Mouse (Mus musculus): ENCODE data around the gene Nat8f5.

GRCm38 (mm10) chr6:85831796-85832321 is 11.1 kb upstream of the Nat8f5 start, which contains the start of gene Nat8:
- TF ChIP-seq POLR2A (IDR thresholded peaks at IDR 0.05; ENCODE audit: borderline replicate concordance, low read depth, low read length) (no peak), CTCF (IDR thresholded peaks at IDR 0.05; ENCODE audit: low read depth, low read length) (no peak)
